In the genomic region with DNA sequence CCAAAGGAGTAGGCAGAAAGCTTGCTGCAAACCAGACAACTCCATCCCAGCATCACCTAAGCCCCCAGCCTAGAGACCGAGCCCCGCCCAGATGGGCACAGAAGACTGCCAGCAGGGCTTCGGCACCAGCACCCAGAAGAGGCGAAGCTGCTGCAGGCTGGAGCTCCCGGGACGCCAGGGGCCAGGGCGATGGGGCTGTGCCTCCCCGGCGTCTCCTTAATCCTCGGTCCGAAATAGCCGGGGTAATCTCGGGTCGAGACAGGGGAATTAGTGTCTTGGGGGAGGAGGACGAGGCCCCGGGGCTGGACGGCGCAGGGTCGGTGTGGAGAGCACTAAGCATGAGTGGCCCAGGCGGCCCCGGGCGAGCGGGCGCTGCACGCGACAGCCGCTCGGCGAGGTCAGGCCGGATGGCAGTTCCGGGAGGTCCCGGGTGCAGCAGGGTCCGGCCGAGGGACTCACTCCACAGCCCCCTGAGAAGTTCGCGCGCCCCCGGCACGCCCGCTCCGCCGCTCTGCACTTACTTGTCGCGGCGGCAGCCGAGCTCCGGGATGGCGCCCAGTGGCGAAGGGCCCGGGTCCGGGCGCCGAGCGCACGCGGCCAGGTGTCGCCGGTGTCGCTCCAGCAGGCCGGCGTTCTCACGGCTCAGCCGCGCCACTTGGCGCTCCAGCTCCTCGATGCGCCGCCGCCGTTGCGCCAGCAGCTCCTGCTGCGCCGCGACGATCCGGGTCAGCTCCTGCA, we compare ENCODE assay signal across 8 mouse cellular contexts. TPM values are rescaled to one million over a fixed set of nuclear protein-coding genes. Genes with fewer than 3 reads are reported as not detected.
A peak's percentile ranks its signal among the peaks of the same experiment; 100 is the strongest.
DNase-seq lines count a peak whose midpoint lies in the region; ATAC-seq lines count a peak whose summit lies in the region.

No protein-coding gene starts in this region.

- peaks cover 26% of the 10 kb centered on the region for H3K27me3 ChIP-seq in midbrain, embryonic 10.5 days (ENCODE audit: low read depth, poor library complexity, severe bottlenecking)
- no peaks in the 10 kb centered on the region for H3K27me3 ChIP-seq in splenic B cell, adult 2 months (ENCODE audit: control insufficient read depth, insufficient read depth, low read length, poor library complexity, severe bottlenecking)

- peak; percentile 30 for DNase-seq in CD4-positive, CD25-positive, alpha-beta regulatory T cell, adult 2 months (ENCODE audit: low read depth, low spot score)
- DNase-seq in urinary bladder, adult 2 months (ENCODE audit: low spot score): peak; percentile 48
- DNase-seq in urinary bladder, postnatal 10 days (ENCODE audit: low spot score): no peak
- peak; percentile 22 to 24 for DNase-seq in gastrocnemius, postnatal 4 days (ENCODE audit: low spot score in 2 of 2)
- peak; percentile 18 to 29 for DNase-seq in layer of hippocampus, postnatal 36 days
- DNase-seq in midbrain, embryonic 10.5 days (ENCODE audit: low spot score): peak; percentile 67
- peak; percentile 15 for DNase-seq in splenic B cell, adult 2 months (ENCODE audit: low read depth, low spot score)

- peaks cover 51% of the 10 kb centered on the region for H3K4me1 ChIP-seq in midbrain, embryonic 10.5 days

- peak overlapping the region; percentile 78 for H3K4me3 ChIP-seq in midbrain, embryonic 10.5 days

- no peak for ATAC-seq in CD4-positive, CD25-positive, alpha-beta regulatory T cell, adult 4 months

- H3K36me3 ChIP-seq in midbrain, embryonic 10.5 days: no peaks in the 10 kb centered on the region
- no peaks in the 10 kb centered on the region for H3K36me3 ChIP-seq in splenic B cell, adult 2 months (ENCODE audit: control insufficient read depth, insufficient read depth, low read length, poor library complexity, severe bottlenecking)

- H3K9me3 ChIP-seq in midbrain, embryonic 10.5 days (replicated peaks): peaks cover 21% of the 10 kb centered on the region

- H3K27ac ChIP-seq in midbrain, embryonic 10.5 days (replicated peaks): peak overlapping the region; percentile 85

- WGBS in midbrain, embryonic 10.5 days: under 1% methylated on average over 76 of the region's 76 CpGs

RNA-seq across cellular contexts. Expression of a gene that starts 0.8 kb away (rescaled TPM):
- 1 to 10 TPM; 6.6 to 8.9 TPM for polyA plus RNA-seq in CD4-positive, CD25-positive, alpha-beta regulatory T cell, adult 4 months (2017; shearing (Covaris generic))
- polyA plus RNA-seq in urinary bladder, adult 2 months (2012; rRNA removed): 48.8 and 76.1 TPM in 2 replicates
- total RNA-seq in gastrocnemius, postnatal 4 days (2021): 100 to 1,000 TPM in 1 of 2 experiments, 10 to 100 TPM in 1; 84.0 to 106 TPM
- total RNA-seq in layer of hippocampus, postnatal 36 days (2021): 100 to 1,000 TPM; 243 to 261 TPM
- polyA plus RNA-seq in midbrain, embryonic 10.5 days (2016; fragmentation: Nextera tagmentation; extraction: Ambion mirVana): 9.3 and 10.7 TPM in 2 replicates
